Mouse (Mus musculus): ENCODE data around the gene Nek10. TPM values are rescaled to one million over a fixed set of nuclear protein-coding genes. Genes with fewer than 3 reads are reported as not detected.
A peak's percentile ranks its signal among the peaks of the same experiment; 100 is the strongest.
"Not testable (repeated sequence)": the region's sequence is repeated elsewhere in the genome, so short reads cannot be mapped to it uniquely, and the experiment has no call there.

The Nek10 gene
- 1.3 and 1.8 TPM in 2 replicates for total RNA-seq (2014; rRNA removed)
- 0.28 and 0.36 TPM in 2 replicates for polyA plus RNA-seq (2015; fragmentation: Nextera tagmentation; extraction: Ambion mirVana)

- not testable (repeated sequence) for H3K36me3 ChIP-seq (ENCODE audit: insufficient read depth, low read length); ATAC-seq (ENCODE audit: low FRiP score); H3K27me3 ChIP-seq (ENCODE audit: insufficient read depth, low read length); H3K4me1 ChIP-seq (ENCODE audit: insufficient read depth, low read length); DNase-seq (ENCODE audit: low spot score); H3K9me3 ChIP-seq (ENCODE audit: low read length)
- Histone ChIP-seq H3K4me2 (ENCODE audit: low read depth, low read length, poor library complexity, severe bottlenecking) (peak within 1 kb of the TSS; percentile 39), H3K27ac (ENCODE audit: low read depth, low read length) (0 out of 2 replicates have a peak within 1 kb of the TSS, but pooled peaks have one; percentile 32), H3K9ac (replicated peaks; ENCODE audit: low read length, poor library complexity, severe bottlenecking) (0 out of 2 replicates have a peak within 1 kb of the TSS, but pooled peaks have one; percentile 24), H3K4me3 (ENCODE audit: low read depth, low read length) (peak within 1 kb of the TSS; percentile 29)
- WGBS = 40% methylated on average over 1 of the region's 2 CpGs
Observed at GRCm38 (mm10) chr14:14803115-14803514, at the start of gene Nek10. Gene Nek10, plus strand, starts transcription at chr14:14803415.

DNA sequence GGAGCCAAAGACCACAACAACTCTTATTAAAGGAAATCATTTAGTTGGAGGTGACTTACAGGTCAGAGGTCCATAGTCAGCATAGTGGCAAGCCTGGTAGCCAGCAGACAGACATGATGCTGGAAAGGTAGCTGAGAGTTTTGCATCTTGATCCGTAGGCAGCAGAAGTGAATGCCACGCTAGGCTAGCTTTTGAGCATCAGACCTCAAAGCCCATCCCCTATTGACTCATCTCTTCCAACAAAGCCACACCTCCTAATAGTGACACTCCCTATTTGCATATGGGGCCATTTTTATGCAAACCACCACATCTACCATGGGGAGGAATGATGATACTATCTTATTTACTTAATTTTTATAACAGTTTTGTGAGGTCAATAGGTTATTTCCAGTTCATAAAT is 22.0 kb upstream of the Nek10 start:
- DNase-seq (ENCODE audit: low spot score) (no peak), ATAC-seq (ENCODE audit: low FRiP score) (no peak)
- H3K4me2 ChIP-seq (ENCODE audit: low read depth, low read length, poor library complexity, severe bottlenecking) = no peak overlapping the region
- H3K27me3 ChIP-seq (ENCODE audit: insufficient read depth, low read length) = no peaks in the 10 kb centered on the region
- no peak for TF ChIP-seq CTCF (IDR thresholded peaks at IDR 0.05)
- no peak overlapping the region for H3K4me3 ChIP-seq (ENCODE audit: low read depth, low read length)
- 89% methylated on average over 2 of the region's 2 CpGs for WGBS
- no peaks in the 10 kb centered on the region for H3K4me1 ChIP-seq (ENCODE audit: insufficient read depth, low read length)
- no peak overlapping the region for H3K27ac ChIP-seq (ENCODE audit: low read depth, low read length)
- H3K36me3 ChIP-seq (ENCODE audit: insufficient read depth, low read length) = peaks cover 5% of the 10 kb centered on the region
- H3K9ac ChIP-seq (replicated peaks; ENCODE audit: low read length, poor library complexity, severe bottlenecking) = no peak overlapping the region
- H3K9me3 ChIP-seq (ENCODE audit: low read length) = no peaks in the 10 kb centered on the region

DNA sequence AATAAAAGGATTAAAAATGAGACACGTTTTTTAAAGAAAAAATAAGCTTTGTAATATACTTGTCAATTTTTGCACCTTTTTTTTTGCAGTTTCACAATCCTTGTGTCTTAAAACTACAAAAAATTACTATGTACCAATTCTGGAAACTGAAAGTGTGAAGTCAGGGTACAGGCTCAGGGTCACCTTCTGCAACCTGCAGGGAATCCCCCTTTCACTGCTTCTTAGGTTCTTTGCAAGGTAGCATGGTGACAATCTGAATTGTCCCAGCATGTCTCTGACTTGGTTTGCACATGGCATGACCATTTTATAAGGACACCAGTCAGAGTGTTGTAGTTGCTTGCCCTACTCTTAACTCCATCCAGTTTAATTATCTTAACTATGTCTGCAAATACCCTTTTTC is 19.0 kb upstream of the Nek10 start:
- Histone ChIP-seq H3K4me3 (ENCODE audit: low read depth, low read length) (no peak overlapping the region), H3K4me2 (ENCODE audit: low read depth, low read length, poor library complexity, severe bottlenecking) (no peak overlapping the region), H3K36me3 (ENCODE audit: insufficient read depth, low read length) (no peaks in the 10 kb centered on the region; the same call in 1 of the 2 replicates), H3K27me3 (ENCODE audit: insufficient read depth, low read length) (no peaks in the 10 kb centered on the region), H3K4me1 (ENCODE audit: insufficient read depth, low read length) (no peaks in the 10 kb centered on the region), H3K9me3 (ENCODE audit: low read length) (no peaks in the 10 kb centered on the region), H3K27ac (ENCODE audit: low read depth, low read length) (no peak overlapping the region), H3K9ac (replicated peaks; ENCODE audit: low read length, poor library complexity, severe bottlenecking) (no peak overlapping the region)
- TF ChIP-seq CTCF (IDR thresholded peaks at IDR 0.05) = no peak
- WGBS = 92% methylated on average over 1 of the region's 1 CpGs
- no peak for ATAC-seq (ENCODE audit: low FRiP score)
- no peak for DNase-seq (ENCODE audit: low spot score)

- no peak overlapping the region for H3K4me3 ChIP-seq (ENCODE audit: low read depth, low read length)
- no peaks in the 10 kb centered on the region for H3K27me3 ChIP-seq (ENCODE audit: insufficient read depth, low read length)
- 97% methylated on average over 1 of the region's 1 CpGs for WGBS
- H3K4me2 ChIP-seq (ENCODE audit: low read depth, low read length, poor library complexity, severe bottlenecking) = no peak overlapping the region
- no peak overlapping the region for H3K9ac ChIP-seq (replicated peaks; ENCODE audit: low read length, poor library complexity, severe bottlenecking)
- no peaks in the 10 kb centered on the region; the same call in 1 of the 2 replicates for H3K36me3 ChIP-seq (ENCODE audit: insufficient read depth, low read length)
- no peak for TF ChIP-seq CTCF (IDR thresholded peaks at IDR 0.05)
- H3K27ac ChIP-seq (ENCODE audit: low read depth, low read length) = no peak overlapping the region
- no peaks in the 10 kb centered on the region for H3K9me3 ChIP-seq (ENCODE audit: low read length)
- ATAC-seq (ENCODE audit: low FRiP score) (no peak), DNase-seq (ENCODE audit: low spot score) (no peak)
- H3K4me1 ChIP-seq (ENCODE audit: insufficient read depth, low read length) = no peaks in the 10 kb centered on the region
Observed at GRCm38 (mm10) chr14:14786979-14787378, 16.2 kb upstream of the Nek10 start.

DNA sequence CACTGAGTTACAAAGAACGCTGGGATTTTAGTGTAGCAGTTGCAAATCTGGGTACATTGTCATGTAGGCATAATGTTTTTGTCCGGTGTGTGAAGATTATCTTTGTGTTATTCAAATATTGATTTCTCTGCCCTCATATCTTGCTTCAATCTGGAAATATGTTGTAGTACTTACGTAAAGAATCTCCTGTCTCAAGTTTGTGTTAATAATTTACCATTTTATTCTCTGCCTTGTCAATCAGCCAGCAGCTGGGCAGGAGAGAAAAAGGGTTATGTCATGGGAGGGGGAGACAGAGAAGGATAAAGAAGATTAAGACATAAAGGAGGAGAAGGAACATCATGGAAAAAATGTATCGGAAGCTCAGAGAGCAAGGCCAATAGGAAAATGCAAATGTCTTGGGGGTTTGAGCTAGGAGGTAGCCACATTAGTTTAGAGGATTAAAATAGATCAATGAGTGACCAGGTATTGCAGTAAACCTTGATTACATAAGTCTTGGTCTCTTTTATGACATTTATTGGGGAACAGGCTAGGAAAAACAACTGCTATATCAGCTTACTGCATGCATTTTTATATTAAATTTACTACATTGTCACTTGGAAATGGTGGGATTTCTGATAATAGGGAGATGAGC is 13.3 kb upstream of the Nek10 start:
- 76% methylated on average over 4 of the region's 4 CpGs for WGBS
- ATAC-seq (ENCODE audit: low FRiP score) (no peak), DNase-seq (ENCODE audit: low spot score) (no peak)
- TF ChIP-seq CTCF (IDR thresholded peaks at IDR 0.05) = no peak
- Histone ChIP-seq H3K27ac (ENCODE audit: low read depth, low read length) (no peak overlapping the region), H3K27me3 (ENCODE audit: insufficient read depth, low read length) (no peaks in the 10 kb centered on the region), H3K4me1 (ENCODE audit: insufficient read depth, low read length) (no peaks in the 10 kb centered on the region), H3K9me3 (ENCODE audit: low read length) (no peaks in the 10 kb centered on the region), H3K9ac (replicated peaks; ENCODE audit: low read length, poor library complexity, severe bottlenecking) (no peak overlapping the region), H3K4me3 (ENCODE audit: low read depth, low read length) (no peak overlapping the region), H3K4me2 (ENCODE audit: low read depth, low read length, poor library complexity, severe bottlenecking) (no peak overlapping the region), H3K36me3 (ENCODE audit: insufficient read depth, low read length) (no peaks in the 10 kb centered on the region)

DNA sequence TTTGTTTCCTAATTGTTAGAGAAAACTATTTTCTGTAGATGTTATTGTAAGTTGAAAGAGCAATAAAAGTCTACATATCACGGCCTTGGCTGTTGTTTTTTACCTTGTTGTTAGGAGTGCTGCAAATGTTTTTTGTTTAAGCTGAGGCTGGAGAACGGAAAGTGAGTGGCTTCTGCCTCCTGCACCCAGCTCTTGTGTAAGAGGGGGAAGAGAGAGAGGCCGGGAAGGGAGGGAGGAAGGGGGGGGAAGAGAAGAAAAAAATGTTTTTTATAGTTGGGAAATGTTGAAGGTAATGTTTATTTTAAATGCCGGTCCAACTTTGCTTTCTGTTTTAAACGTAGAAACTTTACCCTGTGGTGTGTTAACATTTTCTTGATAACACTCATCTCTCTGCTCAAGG is 3.4 kb upstream of the Nek10 start:
- no peaks in the 10 kb centered on the region for H3K4me1 ChIP-seq (ENCODE audit: insufficient read depth, low read length)
- H3K36me3 ChIP-seq (ENCODE audit: insufficient read depth, low read length) = peaks cover 3% of the 10 kb centered on the region; the same call in 1 of the 2 replicates
- no peak overlapping the region for H3K27ac ChIP-seq (ENCODE audit: low read depth, low read length)
- 93% methylated on average over 5 of the region's 5 CpGs for WGBS
- no peaks in the 10 kb centered on the region for H3K27me3 ChIP-seq (ENCODE audit: insufficient read depth, low read length)
- no peak overlapping the region for H3K4me2 ChIP-seq (ENCODE audit: low read depth, low read length, poor library complexity, severe bottlenecking)
- H3K4me3 ChIP-seq (ENCODE audit: low read depth, low read length) = no peak overlapping the region
- DNase-seq (ENCODE audit: low spot score) (no peak), ATAC-seq (ENCODE audit: low FRiP score) (no peak)
- no peak overlapping the region for H3K9ac ChIP-seq (replicated peaks; ENCODE audit: low read length, poor library complexity, severe bottlenecking)
- no peak for TF ChIP-seq CTCF (IDR thresholded peaks at IDR 0.05)
- H3K9me3 ChIP-seq (ENCODE audit: low read length) = no peaks in the 10 kb centered on the region
